Mouse (Mus musculus) megakaryocyte, embryonic 14.5 days (primary cell): ENCODE data around the gene Arid4b.

Experiments used
- FLI1 ChIP-seq: IDR thresholded peaks from 2 replicates; pipeline ENCODE4 v1.6.1; 2012; ENCODE audit warnings: low read length, inconsistent platforms, mixed read lengths
- GATA1 ChIP-seq: IDR thresholded peaks from 3 replicates; pipeline ENCODE4 v1.6.1; 2012; ENCODE audit warnings: mixed read lengths, low read length, inconsistent platforms, borderline replicate concordance

DNA sequence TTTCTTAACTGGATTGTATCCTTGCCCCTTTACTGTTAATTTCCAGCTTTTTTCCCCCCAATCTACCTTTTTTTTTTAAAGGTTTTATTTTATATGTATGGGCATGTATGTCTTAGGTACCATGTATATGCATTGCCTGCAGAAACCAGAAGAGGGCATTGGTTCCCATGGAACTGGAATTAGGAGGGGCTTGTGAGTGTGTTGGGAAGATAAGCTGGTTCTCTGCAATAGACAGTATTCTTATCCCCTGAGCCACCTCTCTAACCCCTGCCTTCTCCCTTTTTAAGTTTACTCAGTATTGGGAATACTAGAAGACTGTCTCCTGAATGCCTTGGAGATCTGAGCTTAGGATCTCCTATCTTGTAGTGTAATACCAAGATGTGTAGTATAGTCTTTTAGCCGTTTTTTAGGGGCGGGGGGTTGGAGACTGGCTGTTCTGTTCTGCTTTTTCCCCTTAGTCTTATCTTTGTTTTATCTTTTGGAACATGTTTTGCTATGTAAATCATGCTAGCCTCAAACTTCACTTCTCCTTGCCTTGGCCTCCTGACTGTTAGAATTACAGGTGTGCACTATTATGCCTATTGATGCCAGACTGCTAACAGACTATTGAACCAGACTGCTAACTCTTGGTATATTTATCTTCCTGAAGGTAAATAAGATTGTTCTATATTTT, 79.4 kb downstream of the Arid4b start:
- no peak for TF ChIP-seq GATA1
- TF ChIP-seq FLI1: no peak
